Mouse (Mus musculus): ENCODE measurements around the gene Nat8f5.
"Not testable (repeated sequence)": the region's sequence is repeated elsewhere in the genome, so short reads cannot be mapped to it uniquely, and the experiment has no call there.

DNA sequence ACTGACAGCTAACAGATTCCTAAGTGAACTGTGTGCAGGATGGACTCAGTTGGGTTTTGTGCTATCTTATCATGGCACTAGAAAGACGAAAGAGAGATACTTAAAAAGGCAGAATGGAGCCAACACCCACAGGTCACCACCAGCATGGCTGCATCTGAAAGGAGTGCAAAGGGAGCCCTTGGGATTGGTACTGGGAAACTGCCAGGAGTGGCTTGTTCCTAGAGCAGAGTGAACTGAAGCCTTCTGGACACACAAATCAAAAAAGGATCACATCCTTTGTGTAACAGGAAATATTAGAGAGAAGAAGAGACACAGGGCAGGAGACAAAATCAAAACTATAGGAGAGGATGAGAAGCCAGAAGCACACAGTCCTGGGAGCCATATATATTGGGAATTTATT, 46.2 kb upstream of the Nat8f5 start:
- TF ChIP-seq CTCF (IDR thresholded peaks at IDR 0.05; ENCODE audit: borderline replicate concordance, extremely low read depth, insufficient read depth, insufficient read length); POLR2A (IDR thresholded peaks at IDR 0.05; ENCODE audit: borderline replicate concordance, extremely low read depth, insufficient read depth, insufficient read length, poor library complexity, severe bottlenecking): not testable (repeated sequence)

Measured in brain, embryonic 14.5 days (tissue).